Mouse (Mus musculus) liver, postnatal 0 days (tissue): ENCODE measurements around the gene Pold4. TPM values are rescaled to one million over a fixed set of nuclear protein-coding genes. Genes with fewer than 3 reads are reported as not detected.

Source experiments
- ATAC-seq: fragments of 200-750 bp; cut with Nextera tagmentation; 2 replicates; pipeline ENCODE4 v1.8.0; 2017; ENCODE audit warnings: mild to moderate bottlenecking, moderate library complexity
- DNase-seq: peaks from one replicate; pipeline ENCODE4 v3.0.0-alpha.2; 2016
- H3K27ac ChIP-seq: fragments of 300-500 bp; sonication (generic); 2 replicates; pipeline ENCODE4 v1.5.1; 2014; ENCODE audit warnings: antibody characterized with exemption, moderate library complexity, mild to moderate bottlenecking, low read depth
- H3K27me3 ChIP-seq: fragments of 300-500 bp; sonication (generic); 2 replicates; pipeline ENCODE4 v1.6.1; 2014; ENCODE audit warnings: low read length, control low read depth, mixed read lengths; ENCODE audit not compliant: insufficient read depth
- H3K36me3 ChIP-seq: fragments of 300-500 bp; sonication (generic); replicated peaks from 2 replicates; pipeline ENCODE4 v1.6.1; 2014; ENCODE audit warnings: mild to moderate bottlenecking, control low read depth, low read length, moderate library complexity, mixed read lengths; ENCODE audit not compliant: insufficient read depth
- H3K4me1 ChIP-seq: fragments of 300-500 bp; sonication (generic); 2 replicates; pipeline ENCODE4 v1.6.1; 2014; ENCODE audit warnings: antibody characterized with exemption, mild to moderate bottlenecking, control low read depth; ENCODE audit not compliant: insufficient read depth
- H3K4me2 ChIP-seq: fragments of 300-500 bp; sonication (generic); 2 replicates; pipeline ENCODE4 v1.6.1; 2014; ENCODE audit warnings: low read depth, mild to moderate bottlenecking, low read length, moderate library complexity, mixed read lengths
- H3K4me3 ChIP-seq: fragments of 300-500 bp; sonication (generic); 2 replicates; pipeline ENCODE4 v1.5.1; 2014; ENCODE audit warnings: low read depth, low read length
- H3K9ac ChIP-seq: fragments of 300-500 bp; sonication (generic); replicated peaks from 2 replicates; pipeline ENCODE4 v1.6.1; 2014; ENCODE audit warnings: mild to moderate bottlenecking, moderate library complexity
- H3K9me3 ChIP-seq: fragments of 300-500 bp; sonication (generic); 2 replicates; pipeline ENCODE4 v1.6.1; 2016; ENCODE audit warnings: mild to moderate bottlenecking, control low read depth, low read length, mixed read lengths
- CTCF ChIP-seq: sonication (generic); IDR thresholded peaks from 2 replicates; pipeline ENCODE4 v1.5.1; 2016; ENCODE audit warnings: antibody characterized with exemption, low read depth
- EP300 ChIP-seq: IDR thresholded peaks from 2 replicates; pipeline ENCODE4 v1.6.1; 2016; ENCODE audit warnings: antibody characterized with exemption, low read depth, mild to moderate bottlenecking
- WGBS: fragments of 180-500 bp; shearing (Covaris S2); extraction: QIAGEN DNeasy Blood & Tissue Kit; methylation state at CpG from one replicate; pipeline ENCODE4 v1.1.7; 2014; ENCODE audit not compliant: insufficient replicate concordance; 5-methylcytosine and 5-hydroxymethylcytosine counted together
- polyA plus RNA-seq: library from polyadenylated mRNA; unstranded; fragments of >200 nt; fragmentation: Nextera tagmentation; extraction: Ambion mirVana; gene quantifications from 2 replicates; pipeline ENCODE4 v1.2.1, GENCODE M21; 2015

Gene Pold4
- polyA plus RNA-seq, 1 experiment from 2014 or later = 31.1 TPM

DNA sequence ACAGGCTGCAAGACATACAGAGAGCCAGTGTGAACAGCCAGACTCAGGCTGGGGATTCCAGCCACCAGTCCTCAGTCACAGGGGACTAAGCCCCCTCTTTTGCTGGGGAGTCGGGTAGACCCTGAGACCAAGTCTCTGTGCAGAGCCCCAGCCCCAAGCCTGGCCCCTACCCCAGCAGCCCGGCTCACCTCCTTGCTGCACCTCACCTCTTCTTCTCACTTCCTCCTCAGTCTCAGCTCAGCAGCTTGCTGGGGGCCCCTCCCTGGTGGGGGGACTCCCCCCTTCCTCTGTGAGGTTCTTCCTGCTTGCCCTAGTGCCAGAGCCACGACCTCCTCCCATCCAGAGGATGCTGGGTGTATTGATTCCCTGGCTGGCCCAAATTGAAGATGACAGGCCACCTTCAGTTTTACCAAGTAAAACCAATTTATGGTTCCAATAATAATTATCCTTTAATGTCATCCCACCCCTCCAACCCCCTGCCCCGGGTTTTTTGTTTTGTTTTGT, 40.8 kb upstream of the Pold4 start, which contains the start of gene Tbc1d10c:
TSS of gene Tbc1d10c (minus strand) at position 454 of the 504 bp plus-strand sequence.
- Histone ChIP-seq H3K36me3 (peaks cover 27% of the 10 kb centered on the region), H3K4me2 (peak within 1 kb of the TSS; percentile 85), H3K9me3 (no peaks in the 10 kb centered on the region), H3K4me1 (peaks cover 37% of the 10 kb centered on the region), H3K27me3 (no peaks in the 10 kb centered on the region), H3K27ac (peak within 1 kb of the TSS; percentile 89), H3K4me3 (peak within 1 kb of the TSS; percentile 88), H3K9ac (peak within 1 kb of the TSS; percentile 93)
- DNase-seq (peak; percentile 57), ATAC-seq (no peak)
- 29% methylated on average over 4 of the region's 4 CpGs for WGBS
- TF ChIP-seq CTCF (no peak), EP300 (no peak)

DNA sequence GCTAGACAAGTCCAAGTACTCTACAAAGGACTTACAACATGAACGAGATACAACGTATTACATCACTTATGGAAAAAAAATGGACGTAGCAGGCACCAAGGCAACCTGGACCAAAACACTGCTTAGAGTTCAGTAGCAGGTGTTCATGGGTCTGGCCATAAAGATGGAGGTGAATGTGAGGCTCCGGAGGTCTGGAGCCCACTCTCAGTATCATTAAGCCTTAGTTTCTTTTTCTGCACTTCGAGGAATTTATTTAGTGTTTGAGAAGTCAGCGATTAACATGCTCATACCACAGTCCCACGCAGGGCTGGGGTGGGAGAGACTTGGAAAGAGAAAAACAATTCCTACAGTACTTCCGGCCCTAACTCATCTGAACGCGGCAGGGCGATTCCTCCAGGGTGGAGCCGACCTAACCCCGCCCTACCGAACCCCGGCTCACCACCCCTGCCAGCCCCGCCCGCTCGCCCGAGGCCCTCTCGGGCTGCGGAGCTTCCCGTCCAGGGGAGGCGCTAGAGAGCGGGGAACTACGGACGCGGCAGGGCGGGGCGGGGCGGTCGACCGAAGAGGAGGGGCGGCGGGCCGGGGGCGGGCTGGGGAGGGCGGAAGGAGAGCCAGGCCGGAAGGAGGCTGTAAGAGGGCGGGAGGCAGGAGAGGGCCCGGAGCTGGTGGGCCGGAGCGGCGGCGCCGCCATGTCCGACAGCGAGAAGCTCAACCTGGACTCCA, 40.0 kb upstream of the Pold4 start, which contains the start of gene Ppp1ca:
TSS of gene Ppp1ca (plus strand) at position 538 of the 723 bp plus-strand sequence.
- no peaks in the 10 kb centered on the region for H3K9me3 ChIP-seq
- no peaks in the 10 kb centered on the region for H3K27me3 ChIP-seq
- TF ChIP-seq EP300 (no peak; the same call in 1 of the 2 replicates), CTCF (peak; percentile 90)
- 3% methylated on average over 38 of the region's 47 CpGs for whole genome bisulfite sequencing
- ATAC-seq (peak; percentile 94), DNase-seq (peak; percentile 99)
- H3K4me1 ChIP-seq = peaks cover 34% of the 10 kb centered on the region
- peak within 1 kb of the TSS; percentile 88 for H3K4me3 ChIP-seq
- peak within 1 kb of the TSS; percentile 93 for H3K9ac ChIP-seq
- H3K36me3 ChIP-seq = peaks cover 35% of the 10 kb centered on the region
- H3K27ac ChIP-seq = peak within 1 kb of the TSS; percentile 89
- peak within 1 kb of the TSS; percentile 85 for H3K4me2 ChIP-seq

DNA sequence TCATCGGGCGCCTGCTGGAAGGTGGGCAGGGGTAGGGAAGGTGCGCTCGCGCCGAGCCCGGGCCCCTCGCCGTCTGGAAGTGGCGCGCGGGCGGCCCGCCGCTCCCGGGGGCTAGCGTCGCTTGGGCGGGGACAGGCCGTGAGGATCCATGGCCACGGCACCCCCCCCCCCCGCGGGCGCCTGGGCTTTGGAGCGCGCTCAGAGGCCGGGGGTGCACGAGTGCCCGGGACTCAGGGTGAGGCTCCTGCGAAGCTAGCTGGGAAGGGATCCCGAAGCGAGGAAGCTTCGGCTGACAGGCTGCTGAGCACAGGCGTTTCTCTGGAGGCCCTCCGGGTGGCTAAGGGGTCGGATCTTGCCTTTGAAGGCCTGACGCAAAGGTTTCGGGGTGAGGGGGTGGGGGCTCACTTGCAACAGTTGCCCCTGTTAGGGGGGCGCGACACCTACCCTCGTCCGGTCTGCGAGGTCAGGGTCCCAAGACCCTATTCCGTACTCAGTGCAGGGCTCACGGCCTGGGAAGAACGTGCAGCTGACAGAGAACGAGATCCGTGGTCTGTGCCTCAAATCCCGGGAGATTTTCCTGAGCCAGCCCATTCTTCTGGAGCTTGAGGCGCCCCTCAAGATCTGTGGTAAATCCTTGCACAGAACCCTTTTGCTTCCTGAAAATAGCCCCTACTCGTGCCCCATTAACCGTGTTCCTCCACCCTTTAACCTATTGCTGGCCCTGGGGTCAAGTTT, 39.3 kb upstream of the Pold4 start:
- H3K36me3 ChIP-seq = peaks cover 42% of the 10 kb centered on the region
- TF ChIP-seq CTCF (no peak), EP300 (no peak)
- DNase-seq (no peak), ATAC-seq (peak; percentile 53)
- peak overlapping the region; percentile 85 for H3K4me2 ChIP-seq
- peak overlapping the region; percentile 93 for H3K9ac ChIP-seq
- no peaks in the 10 kb centered on the region for H3K9me3 ChIP-seq
- H3K4me1 ChIP-seq = peaks cover 37% of the 10 kb centered on the region
- peak overlapping the region; percentile 88 for H3K4me3 ChIP-seq
- H3K27me3 ChIP-seq = no peaks in the 10 kb centered on the region
- H3K27ac ChIP-seq = peak overlapping the region; percentile 89
- WGBS = 1% methylated on average over 35 of the region's 52 CpGs

DNA sequence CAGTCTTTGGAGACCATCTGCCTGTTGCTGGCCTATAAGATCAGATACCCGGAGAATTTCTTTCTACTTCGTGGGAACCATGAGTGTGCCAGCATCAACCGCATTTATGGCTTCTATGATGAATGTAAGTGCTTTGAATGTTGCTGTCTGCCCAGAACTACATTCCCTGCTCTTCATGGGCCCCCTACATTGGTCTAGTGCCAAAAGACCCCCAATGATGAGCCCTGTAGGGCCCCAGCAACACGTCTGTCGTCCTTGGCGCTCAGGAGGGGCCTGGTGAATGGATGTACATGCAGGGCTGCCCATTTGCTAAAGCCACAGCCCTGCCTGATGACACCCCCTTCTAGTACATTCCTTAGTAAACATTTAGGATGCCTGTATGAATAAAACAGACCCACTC, 38.6 kb upstream of the Pold4 start:
- no peak for TF ChIP-seq EP300
- no peak for TF ChIP-seq CTCF
- peaks cover 43% of the 10 kb centered on the region for H3K36me3 ChIP-seq
- DNase-seq (no peak), ATAC-seq (no peak)
- peak overlapping the region; percentile 85 for H3K4me2 ChIP-seq
- H3K27me3 ChIP-seq = no peaks in the 10 kb centered on the region
- peak overlapping the region; percentile 89; the same call in 1 of the 2 replicates for H3K27ac ChIP-seq
- H3K9me3 ChIP-seq = no peaks in the 10 kb centered on the region
- peaks cover 42% of the 10 kb centered on the region for H3K4me1 ChIP-seq
- peak overlapping the region; percentile 88 for H3K4me3 ChIP-seq
- H3K9ac ChIP-seq = peak overlapping the region; percentile 93
- WGBS = 57% methylated on average over 6 of the region's 6 CpGs

DNA sequence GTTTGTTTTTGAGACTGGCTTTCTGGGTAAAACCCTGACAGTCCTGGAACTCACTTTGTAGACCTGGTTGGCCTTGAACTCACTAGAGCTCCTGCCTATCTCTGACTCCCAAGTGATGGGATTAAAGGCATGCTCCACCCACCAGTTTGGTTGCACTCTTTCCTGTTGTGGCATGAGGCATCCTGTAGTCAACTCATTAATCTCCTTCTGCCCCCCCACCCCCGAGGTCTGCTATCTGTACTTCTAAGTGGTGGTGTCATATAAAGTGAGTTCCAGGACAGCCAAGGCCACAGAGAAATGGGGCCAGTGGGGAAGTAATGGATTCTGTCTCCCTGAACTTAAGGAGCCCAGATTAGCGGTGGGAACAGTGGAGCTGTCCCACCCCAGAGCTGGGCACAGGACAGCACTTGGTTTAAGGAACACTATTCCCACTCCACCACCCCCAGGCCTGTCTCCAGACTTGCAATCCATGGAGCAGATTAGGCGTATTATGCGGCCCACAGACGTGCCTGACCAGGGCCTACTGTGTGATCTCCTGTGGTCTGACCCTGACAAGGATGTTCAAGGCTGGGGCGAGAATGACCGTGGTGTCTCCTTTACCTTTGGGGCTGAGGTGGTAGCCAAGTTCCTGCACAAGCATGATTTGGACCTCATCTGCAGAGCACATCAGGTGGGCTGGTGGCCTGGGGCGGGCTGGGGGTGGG, 37.5 kb upstream of the Pold4 start:
- H3K4me1 ChIP-seq = peaks cover 42% of the 10 kb centered on the region
- WGBS = 73% methylated on average over 8 of the region's 8 CpGs
- TF ChIP-seq CTCF = no peak
- no peak for TF ChIP-seq EP300
- H3K36me3 ChIP-seq = peaks cover 50% of the 10 kb centered on the region
- no peak overlapping the region for H3K4me2 ChIP-seq
- no peak overlapping the region for H3K9ac ChIP-seq
- H3K27ac ChIP-seq = no peak overlapping the region
- no peaks in the 10 kb centered on the region for H3K9me3 ChIP-seq
- DNase-seq (no peak), ATAC-seq (no peak)
- H3K4me3 ChIP-seq = no peak overlapping the region
- no peaks in the 10 kb centered on the region for H3K27me3 ChIP-seq
